Mouse (Mus musculus) gastrocnemius, postnatal 4 days (tissue): ENCODE data around the gene Igfbp7. TPM values are rescaled to one million over a fixed set of nuclear protein-coding genes. Genes with fewer than 3 reads are reported as not detected.

ENCODE experiments used
- DNase-seq, 2 experiments: peaks; one replicate each; pipeline ENCODE4 v3.0.0; 2021 to 2022; ENCODE audit warnings: low spot score in 2 of 2, mixed read lengths in 2 of 2
- total RNA-seq, 2 experiments: library from RNA; stranded (reverse); gene quantifications; 2 replicates each; pipeline ENCODE4 v1.2.3; 2021

The Igfbp7 gene
- total RNA-seq, 2 experiments from 2014 or later = 295 to 321 TPM

DNA sequence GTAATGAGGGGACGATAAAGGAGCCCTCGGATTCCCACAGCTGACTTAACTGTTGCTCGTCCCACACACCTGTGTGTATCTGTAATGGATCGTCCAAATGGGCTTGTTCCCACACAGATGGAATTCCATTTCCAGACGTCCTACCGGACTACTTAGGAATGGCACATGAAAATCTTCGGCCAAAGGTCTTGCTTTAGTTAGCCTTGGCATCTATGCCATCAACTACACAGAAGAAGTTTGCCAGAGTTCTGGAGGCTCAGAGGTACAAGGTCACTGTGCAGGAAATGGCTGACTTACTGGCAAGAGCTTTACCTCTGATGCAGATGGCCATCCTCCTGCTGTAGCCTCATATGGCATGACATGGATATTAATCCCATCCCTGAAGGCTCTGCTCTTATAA, 26.6 kb downstream of the Igfbp7 start:
- no peak for DNase-seq

DNA sequence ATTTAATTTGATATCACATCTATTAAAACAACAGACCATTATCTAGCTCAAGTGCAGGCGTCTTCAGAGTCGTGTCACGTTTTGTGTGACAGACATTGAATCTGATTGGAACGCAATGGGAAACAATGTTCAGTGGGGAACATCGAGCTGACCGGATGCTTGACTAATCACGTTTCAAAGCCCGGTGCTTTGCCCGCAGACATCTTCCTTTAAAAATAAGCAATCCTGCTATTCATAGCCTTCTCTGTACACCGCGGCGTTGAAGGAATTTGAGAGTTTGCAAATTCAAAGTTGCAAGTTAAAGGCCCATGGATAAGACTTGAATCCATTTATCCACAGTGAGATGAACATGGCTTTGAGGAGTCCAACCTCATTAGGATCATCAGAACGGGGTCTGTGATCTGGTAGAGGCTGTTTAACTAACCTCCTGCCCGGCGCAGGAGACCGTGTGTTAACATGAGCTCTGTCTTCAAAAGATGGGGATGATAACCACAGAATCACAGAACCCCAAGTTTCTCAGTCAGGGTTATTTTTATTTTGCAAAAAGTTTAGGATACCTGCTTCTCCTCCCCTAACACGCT, 27.4 kb downstream of the Igfbp7 start:
- DNase-seq = no peak

DNA sequence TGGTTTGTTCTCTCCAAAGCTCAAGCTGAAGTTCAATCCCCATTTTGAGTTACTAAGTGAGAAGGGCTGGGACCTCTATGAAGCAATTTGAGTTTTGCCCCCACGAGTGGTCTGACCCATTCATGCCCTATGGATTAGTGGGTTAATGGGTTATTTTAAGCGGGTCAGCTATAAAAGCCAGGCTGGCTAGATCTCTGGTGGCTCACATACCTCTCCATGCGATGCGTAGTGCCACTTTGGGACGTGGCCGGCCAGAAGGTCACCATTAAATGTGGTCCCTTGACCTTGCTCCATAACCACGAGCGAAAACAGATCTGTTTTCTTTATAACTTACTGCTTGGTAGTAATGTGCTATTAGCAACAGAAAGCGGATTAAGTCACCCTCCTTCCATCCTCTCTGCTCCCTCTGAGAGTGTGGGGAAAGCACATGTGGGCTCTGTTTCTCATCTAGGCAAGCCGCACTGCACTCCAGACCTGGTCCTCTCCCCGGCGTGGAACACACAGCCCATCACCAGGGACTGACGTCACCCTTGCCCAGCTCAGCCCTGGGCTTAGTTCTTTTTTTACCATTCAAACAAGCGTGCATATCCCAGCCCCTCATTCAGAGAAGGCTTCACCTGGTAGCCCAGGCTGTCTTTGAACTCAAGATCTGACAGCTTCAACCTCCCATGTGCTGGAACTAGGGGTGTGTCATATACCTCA, 28.3 kb downstream of the Igfbp7 start:
- DNase-seq = no peak

DNA sequence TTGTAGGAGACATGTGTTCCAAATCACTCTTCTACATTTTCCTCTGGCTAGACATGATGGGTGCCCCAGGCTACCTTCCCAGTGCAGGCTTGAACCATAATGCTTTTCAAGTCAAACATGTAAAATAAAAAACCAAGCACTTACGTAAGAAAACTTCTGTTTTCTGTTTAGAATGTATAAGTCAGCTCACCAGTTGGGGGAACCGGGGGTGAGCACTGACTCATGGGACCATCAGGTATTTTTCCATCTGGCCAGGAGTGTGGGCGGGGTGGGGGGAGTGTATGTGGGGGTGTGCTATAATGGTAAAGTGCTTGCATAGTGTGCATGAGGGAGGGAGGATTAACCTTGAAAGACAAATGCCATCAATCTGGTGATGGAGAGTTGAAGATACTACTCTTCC, 29.8 kb downstream of the Igfbp7 start:
- no peak for DNase-seq

- DNase-seq = no peak
Observed at GRCm38 (mm10) chr5:77375546-77375945, 32.3 kb downstream of the Igfbp7 start.

DNA sequence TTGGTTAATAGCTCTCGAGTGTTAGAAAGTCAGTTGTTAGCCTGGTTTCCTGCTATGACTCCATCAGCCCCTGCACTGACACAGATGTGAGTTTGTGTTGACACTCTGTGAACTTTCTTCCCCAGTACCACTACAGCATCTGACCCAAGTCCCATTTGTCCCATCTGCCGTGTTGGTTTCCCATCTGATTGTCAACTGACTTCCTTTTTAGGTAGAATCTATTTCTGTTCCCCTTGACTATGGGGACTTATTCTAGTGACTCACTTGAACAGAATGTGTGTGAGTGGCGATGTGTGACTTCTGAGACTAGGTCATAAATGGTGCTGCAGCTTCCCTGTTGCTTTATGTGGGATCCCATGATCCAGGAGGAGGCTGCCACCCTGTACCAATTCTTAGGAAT, 32.9 kb downstream of the Igfbp7 start:
- no peak for DNase-seq

DNA sequence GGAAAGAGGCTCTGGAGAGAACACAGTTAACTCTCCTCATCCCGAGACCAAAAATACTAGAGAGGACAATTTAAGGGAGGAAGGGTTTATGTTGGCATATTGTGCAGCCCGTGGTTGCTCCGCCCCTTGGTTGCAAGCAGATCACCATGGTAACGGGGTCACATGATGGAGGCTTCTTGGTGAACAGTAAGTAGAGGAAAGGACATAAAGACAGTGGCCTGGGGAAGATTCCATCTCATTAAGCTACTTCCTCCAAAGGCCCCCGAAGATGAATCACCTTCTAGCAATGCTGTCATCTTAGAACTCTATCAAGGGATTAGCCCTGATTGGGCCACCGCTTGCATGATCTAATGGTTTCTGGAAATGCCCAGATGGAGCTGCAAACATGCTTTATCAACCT, 35.1 kb downstream of the Igfbp7 start:
- DNase-seq = no peak

- no peak for DNase-seq
Observed at GRCm38 (mm10) chr5:77372242-77372641, 35.6 kb downstream of the Igfbp7 start.

GRCm38 (mm10) chr5:77370378-77370892, 37.4 kb downstream of the Igfbp7 start:
- no peak for DNase-seq

DNA sequence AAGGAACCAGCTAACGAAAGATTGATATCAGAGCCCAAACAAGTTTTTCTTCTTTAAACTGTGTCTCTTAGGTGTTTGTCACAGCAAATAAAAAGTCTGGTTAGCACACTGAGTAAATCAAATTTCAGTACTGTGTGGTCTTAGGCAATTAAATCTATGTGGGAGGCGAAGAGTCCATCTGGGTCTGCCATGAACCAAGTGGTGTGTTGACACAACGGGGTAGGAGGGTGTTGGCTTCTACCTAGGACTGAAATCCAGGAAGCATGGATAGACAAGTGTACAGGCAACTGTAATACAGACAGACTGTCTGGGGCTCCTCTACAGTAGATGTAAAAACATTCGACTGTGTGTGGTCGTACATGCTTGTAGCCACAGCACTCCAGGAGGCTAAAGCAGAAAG, 38.4 kb downstream of the Igfbp7 start:
- DNase-seq = no peak

GRCm38 (mm10) chr5:77368194-77368593, 39.6 kb downstream of the Igfbp7 start:
- no peak for DNase-seq

DNA sequence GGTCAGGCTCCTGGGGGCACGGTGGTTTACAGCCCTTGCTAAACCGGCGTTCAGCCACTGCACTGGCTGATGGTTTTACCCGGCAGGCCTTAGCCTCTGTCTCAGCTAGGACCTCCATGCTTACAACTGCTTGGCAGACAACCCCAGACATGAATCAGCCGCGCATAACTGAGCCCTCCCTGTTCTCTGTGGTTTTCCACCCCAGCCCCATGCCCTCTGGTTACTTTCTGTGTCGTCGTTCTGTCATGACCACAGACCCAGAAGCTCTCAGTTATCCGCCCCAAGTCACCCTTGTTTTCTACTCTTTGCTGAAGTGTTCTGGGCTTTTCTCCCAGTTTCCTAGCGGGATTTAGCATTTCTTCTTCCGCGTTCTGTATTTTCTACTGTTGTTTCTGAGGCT, 40.2 kb downstream of the Igfbp7 start:
- no peak for DNase-seq

- no peak for DNase-seq
Observed at GRCm38 (mm10) chr5:77367145-77367544, 40.7 kb downstream of the Igfbp7 start.

GRCm38 (mm10) chr5:77366313-77366712, 41.5 kb downstream of the Igfbp7 start:
- no peak for DNase-seq

DNA sequence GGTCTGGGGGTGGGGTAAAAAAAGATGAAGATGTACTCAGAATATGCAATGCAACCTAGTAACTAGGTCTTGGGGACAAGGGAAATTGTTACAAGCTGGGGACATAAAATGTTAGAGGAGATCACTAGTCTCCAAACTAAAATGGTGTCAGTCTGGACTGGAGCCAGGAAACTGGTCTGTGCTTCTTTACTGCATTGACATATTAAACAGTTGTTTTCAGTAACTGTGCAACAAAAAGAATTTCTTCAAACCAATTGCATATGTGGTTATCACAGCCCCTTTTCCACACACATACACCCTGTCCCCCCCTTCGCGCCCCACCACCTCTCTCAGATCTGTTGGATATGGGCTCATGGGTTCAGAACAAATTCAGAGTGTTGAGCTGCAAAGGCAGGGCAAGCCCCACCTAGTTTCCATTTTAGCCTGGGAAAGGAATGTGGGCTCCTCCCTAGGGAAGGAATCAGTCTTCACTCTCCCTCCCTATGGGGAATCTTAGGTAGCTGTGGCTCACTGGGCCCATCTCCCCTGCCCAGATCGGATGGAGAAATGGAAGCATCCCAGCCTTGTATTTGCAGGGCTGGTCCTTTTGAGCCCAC, 43.3 kb downstream of the Igfbp7 start:
- no peak for DNase-seq

- DNase-seq = no peak
Observed at GRCm38 (mm10) chr5:77363650-77364049, 44.2 kb downstream of the Igfbp7 start.

- DNase-seq = no peak
Observed at GRCm38 (mm10) chr5:77362120-77362519, 45.7 kb downstream of the Igfbp7 start.

- DNase-seq = no peak
Observed at GRCm38 (mm10) chr5:77361006-77361405, 46.8 kb downstream of the Igfbp7 start.

DNA sequence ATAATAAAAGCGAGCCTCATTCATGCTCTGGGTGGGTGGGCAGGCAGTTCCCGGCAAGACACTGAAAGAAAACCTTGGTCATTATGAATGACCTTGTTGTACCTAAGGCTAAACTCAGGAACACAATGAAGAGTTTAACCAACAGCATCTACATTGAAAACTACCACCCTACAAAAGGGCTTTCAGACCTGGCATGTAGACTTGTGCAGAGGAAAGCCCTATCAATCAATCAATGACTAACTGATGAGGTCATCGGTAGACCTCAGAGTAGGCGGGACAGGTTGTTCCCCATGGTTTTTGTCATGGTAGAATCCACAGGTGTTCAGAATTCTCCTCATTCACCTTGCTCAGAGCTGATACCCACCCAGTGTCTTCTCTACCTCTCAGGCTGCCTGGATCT, 47.9 kb downstream of the Igfbp7 start:
- no peak for DNase-seq

DNA sequence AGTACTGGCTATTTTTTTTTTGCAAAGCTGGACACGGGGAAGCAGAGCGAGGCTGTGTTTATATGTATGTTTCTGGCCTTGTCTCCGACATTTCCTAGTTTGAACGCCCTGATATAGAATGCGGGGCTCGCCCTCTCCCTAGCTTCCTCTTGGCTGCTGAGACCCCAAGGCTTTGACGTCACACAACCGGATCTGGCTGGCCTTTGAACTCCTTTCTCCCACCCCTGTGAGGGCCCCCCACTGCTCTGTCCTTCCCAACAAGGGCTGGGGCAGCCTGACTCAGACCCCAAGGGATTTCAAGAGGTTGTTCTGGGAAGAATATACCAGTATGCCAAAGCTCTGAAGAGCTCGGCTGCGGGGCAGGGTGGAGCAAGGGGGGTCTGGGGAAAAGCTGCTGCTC, 49.5 kb downstream of the Igfbp7 start:
- DNase-seq = peak in 1 of 2 experiments; percentile 64

GRCm38 (mm10) chr5:77357405-77358149, 50.3 kb downstream of the Igfbp7 start:
- DNase-seq = peak in 1 of 2 experiments; percentile 55
